Mouse (Mus musculus) mouse trophoblast stem cell (cell line): ENCODE data around the gene Prss28.

Source experiments
- in situ Hi-C, 2 experiments: fragments of 300-500 bp; cut with MseI, MboI; formaldehyde crosslinking; loops; 2 replicates in 1 of 2; 3 replicates in 1 of 2; pipeline ENCODE4 v1.15.1; 2025

The Prss28 gene

GRCm38 (mm10) chr17:25308346-25308745, at the start of gene Prss28:
TSS of gene Prss28 (plus strand) at chr17:25308646.
- in situ Hi-C loops, result no loop called here

GRCm38 (mm10) chr17:25264453-25264852, 44.0 kb upstream of the Prss28 start:
- in situ Hi-C loops, result no loop called here

- in situ Hi-C loops, result no loop called here
These were observed 37.6 kb upstream of the Prss28 start for GRCm38 (mm10) chr17:25270795-25271335.

GRCm38 (mm10) chr17:25272326-25272725, 36.1 kb upstream of the Prss28 start:
- in situ Hi-C loops, result no loop called here

GRCm38 (mm10) chr17:25272951-25273705, 35.3 kb upstream of the Prss28 start:
- in situ Hi-C loops, result no loop called here

- in situ Hi-C loops, result no loop called here
These were observed 34.5 kb upstream of the Prss28 start for GRCm38 (mm10) chr17:25273706-25274501.

GRCm38 (mm10) chr17:25274571-25275346, 33.7 kb upstream of the Prss28 start, which contains the start of gene Ube2i:
TSS of gene Ube2i (minus strand) at chr17:25274622.
- in situ Hi-C loops, result no loop called here

GRCm38 (mm10) chr17:25275833-25276232, 32.6 kb upstream of the Prss28 start:
- in situ Hi-C loops, result no loop called here

- in situ Hi-C loops, result no loop called here
These were observed 26.3 kb upstream of the Prss28 start for GRCm38 (mm10) chr17:25282133-25282532.

GRCm38 (mm10) chr17:25285033-25285432, 23.4 kb upstream of the Prss28 start:
- in situ Hi-C loops, result no loop called here

- in situ Hi-C loops, result no loop called here
These were observed 19.6 kb upstream of the Prss28 start for GRCm38 (mm10) chr17:25288842-25289241.

- in situ Hi-C loops, result no loop called here
These were observed 18.0 kb upstream of the Prss28 start for GRCm38 (mm10) chr17:25290411-25290810.

GRCm38 (mm10) chr17:25293495-25293894, 15.0 kb upstream of the Prss28 start:
- in situ Hi-C loops, result no loop called here

- in situ Hi-C loops, result no loop called here
These were observed 14.3 kb upstream of the Prss28 start for GRCm38 (mm10) chr17:25294111-25294510.

GRCm38 (mm10) chr17:25298094-25298493, 10.4 kb upstream of the Prss28 start, which contains the start of gene Prss34:
TSS of gene Prss34 (plus strand) at chr17:25298394.
- in situ Hi-C loops, result no loop called here

- in situ Hi-C loops, result no loop called here
These were observed 9.9 kb downstream of the Prss28 start, which contains the start of gene Prss29 for GRCm38 (mm10) chr17:25318354-25318753. TSS of gene Prss29 (plus strand) at chr17:25318654.

- in situ Hi-C loops, result no loop called here
These were observed 12.4 kb downstream of the Prss28 start for GRCm38 (mm10) chr17:25320819-25321218.

GRCm38 (mm10) chr17:25322930-25323329, 14.5 kb downstream of the Prss28 start:
- in situ Hi-C loops, result no loop called here

- in situ Hi-C loops, result no loop called here
These were observed 23.9 kb downstream of the Prss28 start for GRCm38 (mm10) chr17:25332321-25332720.

- in situ Hi-C loops, result no loop called here
These were observed 25.5 kb downstream of the Prss28 start for GRCm38 (mm10) chr17:25333943-25334342.

- in situ Hi-C loops, result no loop called here
These were observed 29.8 kb downstream of the Prss28 start for GRCm38 (mm10) chr17:25338218-25338617.

- in situ Hi-C loops, result no loop called here
These were observed 31.6 kb downstream of the Prss28 start for GRCm38 (mm10) chr17:25340003-25340402.
